Mouse (Mus musculus): Measurements from ENCODE around the gene Dhdds. TPM values are rescaled to one million over a fixed set of nuclear protein-coding genes. Genes with fewer than 3 reads are reported as not detected.

Gene Dhdds
- polyA plus RNA-seq, 1 experiment from 2014 or later = 42.4 TPM

DNA sequence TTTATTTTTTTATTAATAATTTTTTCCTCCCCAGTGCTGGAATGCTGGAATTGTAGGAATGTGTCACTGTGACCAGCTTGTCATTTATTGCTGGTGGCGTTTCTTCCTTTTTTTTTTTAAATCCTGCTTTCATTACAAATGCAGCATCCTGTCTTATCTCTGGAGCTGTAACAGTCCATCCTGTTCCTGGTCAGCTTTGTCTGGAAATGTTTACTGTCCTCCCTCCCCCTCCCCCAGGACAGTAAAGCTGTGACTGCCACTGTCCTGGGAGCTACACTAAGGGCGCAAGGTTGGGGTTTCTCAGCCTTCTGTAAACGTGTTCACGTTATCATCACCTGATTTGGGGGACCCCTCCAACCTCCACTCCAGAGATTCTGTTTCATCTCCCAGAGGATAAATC, 75.5 kb downstream of the Dhdds start:
- WGBS = 75% methylated on average over 4 of the region's 4 CpGs

DNA sequence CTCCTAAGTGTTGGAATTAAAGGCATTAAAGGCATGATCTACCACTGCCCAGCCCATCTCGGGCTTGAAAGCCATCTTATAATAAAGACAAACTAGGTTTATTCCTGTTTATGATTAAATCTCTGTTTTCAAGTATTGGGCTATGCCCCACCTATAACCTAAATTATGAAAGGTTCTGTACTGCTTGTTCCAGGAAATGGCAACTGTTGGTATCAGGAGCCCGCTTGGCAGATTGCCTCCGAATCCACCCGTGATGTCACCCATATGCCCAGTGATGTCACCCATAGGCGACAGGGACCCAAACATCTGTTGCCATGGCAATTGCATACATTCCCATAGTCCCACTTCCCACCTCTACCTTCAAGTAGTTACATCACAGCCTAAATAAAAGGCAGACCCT, 77.0 kb downstream of the Dhdds start:
- H3K9me3 ChIP-seq (ENCODE audit: control insufficient read depth, low read length) = no peaks in the 10 kb centered on the region
- WGBS = 89% methylated on average over 5 of the region's 5 CpGs
- H3K27me3 ChIP-seq (ENCODE audit: control insufficient read depth, insufficient read depth, low read length) = no peaks in the 10 kb centered on the region
- H3K36me3 ChIP-seq (ENCODE audit: control insufficient read depth, insufficient read depth, low read length) = no peaks in the 10 kb centered on the region
- no peak for ATAC-seq (ENCODE audit: low FRiP score)
- H3K4me3 ChIP-seq (ENCODE audit: low read depth, low read length) = no peak overlapping the region
- H3K27ac ChIP-seq (ENCODE audit: low read depth, low read length) = no peak overlapping the region
- H3K4me2 ChIP-seq = no peak overlapping the region
- no peak overlapping the region for H3K9ac ChIP-seq (ENCODE audit: low read length)
- H3K4me1 ChIP-seq (ENCODE audit: control insufficient read depth, insufficient read depth, low read length) = no peaks in the 10 kb centered on the region
- no peak for DNase-seq (ENCODE audit: low spot score, missing footprints)

More for the DNA sequence above, 75.5 kb downstream of the Dhdds start:
- Histone ChIP-seq H3K27me3 (ENCODE audit: control insufficient read depth, insufficient read depth, low read length) (no peaks in the 10 kb centered on the region), H3K4me2 (no peak overlapping the region), H3K9ac (ENCODE audit: low read length) (no peak overlapping the region), H3K27ac (ENCODE audit: low read depth, low read length) (no peak overlapping the region), H3K9me3 (ENCODE audit: control insufficient read depth, low read length) (no peaks in the 10 kb centered on the region), H3K36me3 (ENCODE audit: control insufficient read depth, insufficient read depth, low read length) (no peaks in the 10 kb centered on the region), H3K4me1 (ENCODE audit: control insufficient read depth, insufficient read depth, low read length) (no peaks in the 10 kb centered on the region), H3K4me3 (ENCODE audit: low read depth, low read length) (no peak overlapping the region)
- ATAC-seq (ENCODE audit: low FRiP score) (no peak), DNase-seq (ENCODE audit: low spot score, missing footprints) (no peak)

Other genes starting within 250 kb of the Dhdds start
- gene Arid1a, start 244.1 kb downstream of the Dhdds start, polyA plus RNA-seq (2014; fragmentation: Nextera tagmentation; extraction: Ambion mirVana) = 39.1 and 39.2 TPM in 2 replicates
- 22.2 and 25.2 TPM in 2 replicates for gene Rps6ka1, start 113.1 kb downstream of the Dhdds start, polyA plus RNA-seq (2014; fragmentation: Nextera tagmentation; extraction: Ambion mirVana)
- gene Hmgn2, start 32.3 kb downstream of the Dhdds start, polyA plus RNA-seq (2014; fragmentation: Nextera tagmentation; extraction: Ambion mirVana) = 4,130 and 4,246 TPM in 2 replicates
- 4.7 and 5.6 TPM in 2 replicates for gene Lin28a, start 17.9 kb upstream of the Dhdds start, polyA plus RNA-seq (2014; fragmentation: Nextera tagmentation; extraction: Ambion mirVana)
- not detected in 2 replicates for gene Zfp683, start 52.9 kb upstream of the Dhdds start, polyA plus RNA-seq (2014; fragmentation: Nextera tagmentation; extraction: Ambion mirVana)
- gene Crybg2, start 59.9 kb upstream of the Dhdds start, polyA plus RNA-seq (2014; fragmentation: Nextera tagmentation; extraction: Ambion mirVana) = 0.89 and 0.98 TPM in 2 replicates
- gene Cd52, start 94.2 kb upstream of the Dhdds start, polyA plus RNA-seq (2014; fragmentation: Nextera tagmentation; extraction: Ambion mirVana) = 4.3 and 4.7 TPM in 2 replicates
- gene Ubxn11, start 101.7 kb upstream of the Dhdds start, polyA plus RNA-seq (2014; fragmentation: Nextera tagmentation; extraction: Ambion mirVana) = 3.0 and 4.7 TPM in 2 replicates
- gene Sh3bgrl3, start 127.9 kb upstream of the Dhdds start, polyA plus RNA-seq (2014; fragmentation: Nextera tagmentation; extraction: Ambion mirVana) = 308 and 312 TPM in 2 replicates
- gene Cep85, start 186.2 kb upstream of the Dhdds start, polyA plus RNA-seq (2014; fragmentation: Nextera tagmentation; extraction: Ambion mirVana) = 26.6 and 27.1 TPM in 2 replicates
- not detected in 2 replicates for gene Gm7534, start 202.1 kb upstream of the Dhdds start, polyA plus RNA-seq (2014; fragmentation: Nextera tagmentation; extraction: Ambion mirVana)
- not detected in 2 replicates for gene Catsper4, start 226.5 kb upstream of the Dhdds start, polyA plus RNA-seq (2014; fragmentation: Nextera tagmentation; extraction: Ambion mirVana)
- gene Cnksr1, start 237.5 kb upstream of the Dhdds start, polyA plus RNA-seq (2014; fragmentation: Nextera tagmentation; extraction: Ambion mirVana) = 0.05 TPM in 1 of 2 replicates, not detected in the other
- 0.37 TPM in 1 of 2 replicates, not detected in the other for gene E130218I03Rik, start 242.7 kb upstream of the Dhdds start, polyA plus RNA-seq (2014; fragmentation: Nextera tagmentation; extraction: Ambion mirVana)
- 16.8 and 17.0 TPM in 2 replicates for gene Zfp593, start 244.7 kb upstream of the Dhdds start, polyA plus RNA-seq (2014; fragmentation: Nextera tagmentation; extraction: Ambion mirVana)
- gene Gm30191, start 246.0 kb upstream of the Dhdds start, polyA plus RNA-seq (2014; fragmentation: Nextera tagmentation; extraction: Ambion mirVana) = 0.22 TPM in 1 of 2 replicates, not detected in the other

Measured in midbrain, embryonic 11.5 days (tissue).